Mouse (Mus musculus) testis, adult 2 months (tissue): ENCODE measurements around the gene Gm11032.
"Not testable (repeated sequence)": the region's sequence is repeated elsewhere in the genome, so short reads cannot be mapped to it uniquely, and the experiment has no call there.

Source experiments
- CTCF ChIP-seq: fragments of 200-500 bp; IDR thresholded peaks from 2 replicates; pipeline ENCODE4 v1.5.1; 2012; ENCODE audit warnings: low read depth, mild to moderate bottlenecking, inconsistent platforms, low read length, moderate library complexity; ENCODE audit not compliant: control insufficient read depth, insufficient read depth, insufficient replicate concordance
- POLR2A ChIP-seq: fragments of 200-500 bp; IDR thresholded peaks from 2 replicates; pipeline ENCODE4 v1.6.1; 2012; ENCODE audit warnings: low read depth, mild to moderate bottlenecking, inconsistent platforms, low read length, moderate library complexity; ENCODE audit not compliant: control insufficient read depth

GRCm38 (mm10) chr11:4645180-4645579 lies 25.3 kb downstream of the Gm11032 start:
- not testable (repeated sequence) for TF ChIP-seq CTCF, POLR2A
